Mouse (Mus musculus): ENCODE data around the gene Slc23a4.

Gene Slc23a4

DNA sequence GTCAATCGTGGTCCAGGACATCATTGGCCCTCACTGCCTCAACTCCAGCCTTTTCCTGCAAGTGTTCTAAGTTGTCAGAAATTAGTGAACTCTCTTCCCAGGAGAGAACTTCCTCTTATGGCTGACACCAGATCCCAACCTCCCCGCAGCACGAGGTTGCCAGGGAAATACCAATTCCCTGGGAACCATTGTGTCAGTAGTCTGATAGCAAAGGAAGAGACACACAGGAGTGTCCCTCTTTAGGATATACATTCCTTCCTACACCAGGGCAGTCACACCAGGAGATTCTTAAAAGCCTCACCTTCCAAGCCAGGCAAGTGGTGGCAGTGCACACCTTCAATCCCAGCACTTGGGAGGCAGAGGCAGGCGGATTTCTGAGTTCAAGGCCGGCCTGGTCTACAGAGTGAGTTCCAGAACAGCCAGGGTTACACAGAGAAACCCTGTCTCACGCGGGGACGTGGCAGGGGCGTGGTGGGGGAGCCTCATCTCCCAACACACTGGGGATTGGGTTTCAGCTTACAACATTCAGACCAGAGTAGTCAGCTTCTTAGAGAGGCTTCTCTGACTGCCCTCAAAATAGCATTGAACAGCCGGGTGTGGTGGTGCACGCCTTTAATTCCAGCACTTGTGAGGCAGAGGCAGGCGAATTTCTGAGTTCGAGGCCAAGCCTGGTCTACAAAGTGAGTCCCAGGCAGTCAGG is 74.7 kb downstream of the Slc23a4 start:
- no peak for DNase-seq (ENCODE audit: low spot score)

DNA sequence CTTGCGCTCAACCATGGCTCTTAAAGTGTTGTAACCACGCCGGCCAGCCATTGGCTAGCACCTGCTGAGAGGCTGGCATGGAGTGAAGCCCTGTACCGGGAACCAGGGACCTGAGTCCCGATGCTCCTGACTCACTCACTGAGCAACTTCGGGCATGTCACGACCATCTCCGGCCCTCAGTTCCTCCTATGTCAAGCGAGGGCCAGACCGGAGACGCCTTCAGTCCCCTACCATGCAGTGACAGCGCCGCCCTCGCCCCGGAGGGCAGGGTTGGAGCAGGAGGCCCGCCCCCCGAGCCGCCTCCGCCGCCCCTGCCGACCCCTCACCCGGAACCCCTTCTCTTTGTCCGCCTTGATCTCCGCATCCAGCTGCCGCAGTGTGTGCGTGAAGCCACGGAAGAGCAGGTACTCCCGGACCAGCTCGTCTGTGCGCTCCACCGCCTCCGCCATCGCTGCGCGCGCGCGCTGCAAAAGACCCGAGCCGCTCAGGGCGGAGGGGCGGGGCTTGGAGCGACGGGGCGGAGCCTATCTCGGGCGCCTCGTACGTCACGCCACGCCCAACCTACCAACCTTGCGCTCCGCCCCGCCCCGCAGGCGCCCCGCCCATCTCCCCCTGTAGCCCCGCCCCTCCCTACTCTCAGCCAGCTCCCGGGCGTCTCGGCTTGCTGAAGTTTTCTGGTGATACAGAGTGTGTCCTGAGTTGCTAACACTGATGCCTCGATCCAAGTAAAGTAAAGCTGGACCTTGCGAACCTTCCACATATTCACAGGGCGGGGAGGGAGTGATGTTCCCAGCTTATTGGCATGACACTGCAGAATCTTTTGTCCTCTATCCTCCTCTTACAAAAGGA is 77.6 kb downstream of the Slc23a4 start, which contains the start of gene Wdr91:
TSS of gene Wdr91 (minus strand) at position 506 of the 849 bp plus-strand sequence.
- DNase-seq (ENCODE audit: low spot score): peak; percentile 91

DNA sequence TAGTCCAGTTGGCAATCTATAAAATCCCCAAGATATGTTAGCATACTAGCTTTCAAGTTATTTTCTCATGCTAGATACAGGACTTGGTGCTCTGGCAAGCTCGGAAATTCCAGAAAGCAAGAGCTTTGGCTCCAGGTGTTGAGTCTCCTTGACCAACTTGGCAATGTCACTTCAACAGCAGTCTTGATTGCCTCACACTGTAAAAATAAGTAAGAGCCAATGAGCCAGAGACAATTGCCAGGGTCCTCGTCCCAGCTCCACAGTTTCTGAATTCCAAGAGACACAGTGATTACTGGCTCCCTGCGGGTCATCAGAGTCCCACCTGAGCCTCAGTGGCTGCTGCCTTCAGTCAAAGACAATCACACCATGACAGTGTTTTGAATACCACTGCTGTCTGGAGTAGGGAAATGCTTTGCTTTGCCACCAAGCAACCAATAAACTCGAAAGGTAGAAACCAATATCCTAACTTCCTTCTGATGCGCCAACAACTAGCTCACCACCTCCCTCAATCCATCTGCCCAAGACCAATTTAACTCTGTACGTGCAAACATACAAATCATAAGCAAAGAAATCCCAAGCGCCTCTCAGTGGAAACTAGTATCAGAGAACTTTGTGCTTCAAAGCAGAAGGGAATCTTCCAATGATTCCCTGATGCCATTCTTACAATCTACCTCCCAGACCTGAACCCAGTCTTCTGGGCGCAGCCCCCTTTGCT is 78.4 kb downstream of the Slc23a4 start:
- no peak for DNase-seq (ENCODE audit: low spot score)

DNA sequence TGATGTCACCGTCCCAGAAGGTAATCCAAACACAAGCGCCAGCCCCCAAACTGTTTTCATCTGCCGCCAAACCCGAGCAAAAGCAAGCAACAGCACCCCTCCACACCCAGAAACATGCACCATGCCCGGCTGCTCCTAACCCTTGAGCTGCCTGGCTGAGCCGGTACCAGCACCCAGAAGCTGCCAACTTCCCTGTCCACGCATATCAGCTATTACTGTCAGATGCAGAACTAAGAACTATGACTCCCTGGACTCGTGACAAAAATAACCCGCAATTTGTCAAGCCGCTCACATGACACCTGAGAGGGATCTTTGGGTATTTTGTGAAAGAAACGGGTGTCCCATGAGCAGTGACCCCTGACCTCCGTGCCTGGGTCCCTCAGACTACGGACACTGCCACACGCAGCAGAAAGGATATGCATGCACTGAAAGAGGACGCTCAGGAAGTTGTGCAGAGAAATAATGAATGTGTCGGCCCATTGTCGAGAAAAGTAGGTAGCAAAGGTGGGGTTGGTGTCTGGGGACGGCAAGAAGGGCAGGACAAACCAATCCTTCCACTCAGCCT is 80.4 kb downstream of the Slc23a4 start:
- peak; percentile 24 for DNase-seq (ENCODE audit: low spot score)

DNA sequence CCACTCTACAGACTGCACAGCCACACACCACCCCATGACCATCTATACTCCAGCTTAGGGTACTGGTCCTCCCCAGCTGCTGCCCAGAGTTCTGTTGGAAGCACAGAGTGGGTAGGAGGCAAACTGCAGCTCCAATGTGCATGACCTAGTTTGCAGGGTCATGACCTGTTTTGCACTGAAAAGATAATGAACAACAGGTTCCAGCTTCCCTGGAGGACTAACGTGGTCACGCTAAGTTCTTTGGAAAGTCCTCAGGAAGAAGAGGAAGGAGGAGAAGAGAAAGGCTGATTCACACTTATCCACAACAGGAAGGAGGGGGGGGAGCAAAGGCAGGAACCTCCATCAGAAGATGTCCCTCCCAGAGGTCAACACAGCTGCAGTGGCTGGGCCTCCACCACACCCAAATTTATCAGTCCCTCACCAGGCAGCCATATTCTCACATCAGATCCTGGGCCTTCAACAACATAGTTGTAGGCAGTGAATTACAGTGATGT is 81.0 kb downstream of the Slc23a4 start:
- DNase-seq (ENCODE audit: low spot score): no peak

DNA sequence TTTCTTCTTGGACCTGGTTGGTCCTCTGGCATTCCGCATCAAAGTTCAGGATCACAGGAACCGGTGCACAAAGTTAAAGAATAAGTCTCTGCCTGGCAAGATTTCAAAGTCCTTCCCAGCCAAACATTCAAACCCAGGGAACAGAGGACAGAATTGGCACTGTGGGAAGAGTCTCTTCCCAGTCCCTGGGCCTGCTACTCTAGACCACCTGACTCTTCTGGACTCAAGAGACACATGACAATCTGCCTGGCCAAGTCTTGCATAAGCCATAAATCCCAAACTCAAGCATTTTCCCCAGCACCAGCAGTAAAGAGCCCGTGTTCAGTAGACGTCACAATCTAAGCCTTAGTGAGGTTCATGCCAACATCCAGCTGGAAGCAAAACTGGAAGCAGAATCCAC is 81.5 kb downstream of the Slc23a4 start:
- no peak for DNase-seq (ENCODE audit: low spot score)

DNA sequence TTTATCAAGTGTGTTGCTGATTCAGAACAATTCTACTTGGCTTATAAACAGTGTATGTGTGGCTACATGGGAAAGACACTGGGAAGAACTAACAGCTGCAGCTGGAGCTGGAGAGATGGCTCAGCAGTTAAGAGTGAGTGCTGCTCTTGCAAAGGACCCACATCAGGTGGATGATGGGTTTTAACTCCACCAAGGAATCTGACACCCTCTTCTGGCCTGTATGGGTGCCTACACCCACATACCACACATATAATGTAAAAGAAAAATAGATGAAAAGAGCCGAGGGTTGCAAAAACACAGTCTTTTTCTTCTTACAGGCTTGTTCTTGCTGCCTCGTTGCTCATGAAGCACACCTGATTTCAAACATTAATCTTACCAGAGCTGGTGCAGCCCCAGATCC is 82.1 kb downstream of the Slc23a4 start:
- no peak for DNase-seq (ENCODE audit: low spot score)

DNA sequence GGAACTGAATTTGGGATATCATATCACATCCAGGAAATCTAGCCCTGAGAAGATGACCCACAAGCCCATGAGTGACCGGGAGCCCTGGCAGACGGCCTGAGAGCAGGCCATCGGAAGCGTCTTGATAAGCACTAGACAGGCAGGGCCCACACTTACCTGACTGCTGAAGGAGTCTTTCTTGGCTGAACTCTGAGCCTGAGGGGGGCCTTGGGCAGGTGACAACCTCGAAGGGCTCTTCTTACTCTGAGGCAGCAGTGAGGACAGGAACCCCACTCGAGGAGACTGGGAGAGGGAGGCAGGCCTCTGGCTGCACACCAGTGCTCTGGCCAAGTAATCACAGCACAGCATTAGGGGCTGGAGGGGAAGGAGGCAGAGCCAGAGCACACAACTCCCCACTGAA is 83.8 kb downstream of the Slc23a4 start:
- peak; percentile 64 for DNase-seq (ENCODE audit: low spot score)

DNA sequence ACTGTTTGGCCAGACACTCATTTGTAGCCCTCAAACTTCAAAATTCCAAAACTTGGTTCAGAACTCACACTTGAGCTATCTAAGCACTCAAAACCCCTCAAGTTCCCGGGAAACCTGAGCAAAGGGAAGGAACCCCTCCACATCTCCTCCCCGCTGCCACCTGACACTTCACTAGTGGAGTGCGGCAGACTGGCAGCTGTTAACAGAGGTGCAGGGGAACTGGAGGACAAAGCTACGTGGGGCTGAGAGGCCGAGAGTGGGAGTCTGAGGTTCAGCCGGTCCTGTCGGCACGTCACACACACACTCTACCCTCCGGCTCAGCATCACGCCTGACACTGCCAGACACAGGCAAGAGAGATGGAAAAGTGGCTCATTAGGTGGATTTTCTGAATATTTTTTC is 84.4 kb downstream of the Slc23a4 start:
- DNase-seq (ENCODE audit: low spot score): peak; percentile 37

DNA sequence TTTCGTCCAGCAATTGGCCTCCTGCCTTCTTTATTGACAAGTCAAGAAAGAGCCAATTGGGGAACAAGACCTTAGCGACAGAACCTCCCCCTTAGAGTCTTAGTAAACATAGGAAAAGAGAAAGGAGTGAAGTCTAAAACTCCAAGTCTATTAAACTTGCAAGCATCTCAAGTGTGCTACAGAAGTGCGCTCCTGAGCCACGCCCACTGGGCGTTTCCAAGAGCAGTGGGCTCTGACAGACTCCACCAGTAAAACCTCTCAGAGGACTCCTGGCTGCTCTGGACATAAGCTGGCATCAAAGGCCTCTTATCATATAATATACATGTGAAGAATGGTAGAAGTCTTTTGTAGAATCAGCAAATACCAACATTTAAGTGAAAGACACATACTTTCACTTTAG is 84.8 kb downstream of the Slc23a4 start:
- DNase-seq (ENCODE audit: low spot score): peak; percentile 77

DNA sequence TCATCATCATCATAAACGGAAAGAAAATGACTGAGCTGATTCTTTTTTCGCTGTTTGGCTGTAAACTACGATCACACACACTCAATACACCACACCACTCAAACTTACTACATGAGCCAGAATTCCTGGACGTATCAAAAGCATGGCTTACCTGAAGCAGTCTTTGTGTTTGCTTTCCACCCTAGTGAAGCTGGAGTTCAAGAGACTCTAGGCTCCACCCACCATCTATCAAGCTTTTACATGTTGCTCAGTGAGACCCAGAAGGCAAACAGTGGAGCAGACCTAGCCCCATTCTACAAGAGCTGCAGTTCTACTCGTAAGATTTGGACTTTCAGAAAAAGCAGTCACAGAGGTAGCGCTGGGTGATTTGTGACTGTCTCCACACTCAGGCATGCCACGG is 85.6 kb downstream of the Slc23a4 start:
- peak; percentile 63 for DNase-seq (ENCODE audit: low spot score)

DNA sequence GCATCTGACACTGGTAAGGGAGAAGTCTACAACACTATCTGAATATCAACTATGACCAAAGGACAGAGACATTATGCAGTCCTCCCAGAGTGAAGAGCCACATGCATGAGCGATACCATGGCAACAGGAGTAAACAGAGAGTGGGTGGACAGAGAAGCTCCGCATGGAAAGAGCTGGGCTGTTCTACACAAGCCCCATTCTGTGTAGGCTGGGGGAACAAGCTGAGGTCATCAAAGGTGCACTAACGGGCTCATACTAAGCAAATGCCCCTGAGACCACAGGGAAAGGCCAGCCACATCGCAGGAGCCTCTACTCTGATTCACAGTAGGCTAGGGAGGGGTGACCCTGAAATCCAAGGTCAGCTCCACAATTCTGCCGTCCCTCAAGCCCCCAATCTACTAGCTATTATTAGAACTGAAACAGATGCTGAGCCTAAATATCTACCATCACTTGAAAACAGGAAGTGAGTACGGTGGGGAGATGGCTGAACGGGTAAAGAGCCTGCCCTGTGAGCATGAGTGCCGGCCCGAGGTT is 86.2 kb downstream of the Slc23a4 start:
- DNase-seq (ENCODE audit: low spot score): no peak

DNA sequence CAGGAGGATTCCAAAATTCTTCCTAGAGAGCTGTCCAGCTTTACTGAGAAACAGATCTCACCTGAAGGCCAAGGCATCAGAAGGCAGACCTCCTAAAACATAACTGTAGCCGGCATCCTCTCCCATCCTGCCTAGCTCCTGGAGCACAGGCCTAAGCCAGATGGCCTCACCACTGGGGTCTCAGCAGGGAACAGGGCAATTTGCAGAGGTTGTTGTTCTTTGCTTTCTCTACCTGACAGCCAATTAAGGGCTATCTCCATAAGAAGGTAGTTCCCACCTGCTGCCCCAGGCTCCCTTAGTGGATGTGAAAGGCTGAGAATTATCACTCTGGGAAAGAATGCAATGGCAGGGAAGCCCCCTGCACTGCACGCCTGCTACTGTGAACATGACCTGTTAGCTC is 87.2 kb downstream of the Slc23a4 start:
- DNase-seq (ENCODE audit: low spot score): no peak

DNA sequence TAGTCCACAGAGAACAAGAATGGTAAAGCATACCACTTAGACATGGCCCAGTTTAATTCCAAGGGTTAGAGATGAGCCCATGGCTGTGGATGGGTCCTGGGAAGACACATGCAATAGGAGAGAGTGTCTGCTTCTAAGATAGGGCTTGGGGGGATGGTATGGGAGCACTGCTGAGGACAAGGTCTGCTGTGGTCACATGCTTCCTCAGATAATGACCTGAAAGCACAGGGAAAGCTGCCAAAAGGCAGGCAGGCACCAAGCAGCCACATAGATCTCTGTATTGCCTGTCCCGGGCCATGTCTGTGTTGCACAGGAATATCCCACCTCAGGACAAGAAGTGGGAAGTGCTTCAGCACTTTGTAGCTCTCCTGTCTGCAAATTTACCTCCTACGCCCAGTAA is 89.1 kb downstream of the Slc23a4 start:
- DNase-seq (ENCODE audit: low spot score): no peak

DNA sequence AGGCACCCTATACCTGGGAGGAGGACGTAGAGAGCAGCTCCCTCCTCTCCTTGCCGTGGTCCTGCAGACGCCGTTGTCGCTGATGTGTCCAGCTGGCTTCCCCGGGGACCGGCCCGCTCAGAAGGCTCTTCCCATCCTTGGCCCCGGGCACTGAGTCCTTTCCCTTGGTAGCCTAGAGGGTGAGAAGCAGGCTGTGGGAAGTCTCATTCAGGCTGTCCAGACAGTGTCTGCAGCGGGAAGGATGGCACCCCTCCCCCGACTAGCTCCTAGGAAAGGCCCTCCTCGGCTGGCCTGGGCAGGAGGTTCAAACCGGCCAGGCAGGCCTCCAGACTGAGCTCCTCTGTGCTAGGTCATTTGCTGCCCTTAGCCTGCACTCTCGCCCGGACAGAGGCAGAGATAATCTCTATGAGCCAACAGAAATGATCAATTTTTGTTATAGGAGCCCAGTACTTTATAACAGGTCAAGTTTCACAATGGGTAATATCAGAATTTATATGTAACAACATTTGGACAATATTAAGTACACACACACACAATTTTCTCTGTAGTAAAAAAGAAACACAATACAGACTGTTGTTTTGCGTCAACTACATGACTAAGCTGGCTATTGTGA is 91.9 kb downstream of the Slc23a4 start:
- no peak for DNase-seq (ENCODE audit: low spot score)

DNA sequence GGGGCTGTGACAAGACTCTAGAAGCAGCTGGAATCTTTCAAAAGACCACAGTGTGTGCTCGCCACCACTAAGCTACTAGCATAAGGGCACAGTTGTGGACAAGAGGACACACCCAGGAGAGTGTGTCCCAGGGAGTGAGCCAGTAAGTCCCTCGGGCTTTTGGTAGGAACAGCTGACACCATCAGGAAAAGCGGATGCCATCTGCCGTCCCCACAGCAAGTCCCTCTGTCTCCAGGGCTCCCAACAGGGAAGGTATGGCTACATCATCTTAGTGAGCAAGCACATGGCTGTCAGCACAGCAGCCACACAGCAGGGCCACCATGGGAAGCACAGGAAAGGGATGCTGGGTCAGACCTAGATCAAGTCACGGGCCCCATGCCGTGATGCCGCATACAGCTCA is 92.6 kb downstream of the Slc23a4 start:
- DNase-seq (ENCODE audit: low spot score): no peak

All from lung, postnatal 25 days (tissue).